Mouse (Mus musculus) lung, embryonic 14.5 days (tissue): ENCODE results near the gene Rnf185. TPM values are rescaled to one million over a fixed set of nuclear protein-coding genes. Genes with fewer than 3 reads are reported as not detected.
A peak's percentile ranks its signal among the peaks of the same experiment; 100 is the strongest.

Experiments
- ATAC-seq: fragments of 200-750 bp; cut with Nextera tagmentation; 2 replicates; pipeline ENCODE4 v1.8.0; 2017; ENCODE audit warnings: mild to moderate bottlenecking, moderate TSS enrichment, moderate library complexity; ENCODE audit not compliant: insufficient read depth
- DNase-seq: peaks from one replicate; pipeline ENCODE4 v3.0.0-alpha.2; 2015
- H3K27ac ChIP-seq: fragments of 300-500 bp; sonication (generic); 2 replicates; pipeline ENCODE4 v1.5.1; 2014; ENCODE audit warnings: low read depth, mild to moderate bottlenecking, moderate library complexity
- H3K27me3 ChIP-seq: fragments of 300-500 bp; sonication (generic); 2 replicates; pipeline ENCODE4 v1.6.1; 2014; ENCODE audit warnings: low read length, control low read depth; ENCODE audit not compliant: insufficient read depth
- H3K36me3 ChIP-seq: fragments of 300-500 bp; sonication (generic); 2 replicates; pipeline ENCODE4 v1.6.1; 2014; ENCODE audit warnings: control low read depth; ENCODE audit not compliant: insufficient read depth
- H3K4me1 ChIP-seq: fragments of 300-500 bp; sonication (generic); 2 replicates; pipeline ENCODE4 v1.6.1; 2014; ENCODE audit warnings: antibody characterized with exemption, control low read depth; ENCODE audit not compliant: insufficient read depth
- H3K4me2 ChIP-seq: fragments of 300-500 bp; sonication (generic); 2 replicates; pipeline ENCODE4 v1.6.1; 2014; ENCODE audit warnings: mild to moderate bottlenecking
- H3K4me3 ChIP-seq: fragments of 300-500 bp; sonication (generic); 2 replicates; pipeline ENCODE4 v1.5.1; 2014; ENCODE audit warnings: low read depth, low read length
- H3K9ac ChIP-seq: fragments of 300-500 bp; sonication (generic); 2 replicates; pipeline ENCODE4 v1.6.1; 2014
- H3K9me3 ChIP-seq: fragments of 300-500 bp; sonication (generic); 2 replicates; pipeline ENCODE4 v1.6.1; 2016; ENCODE audit warnings: low read depth, low read length, control low read depth
- CTCF ChIP-seq: IDR thresholded peaks from 2 replicates; pipeline ENCODE4 v1.5.1; 2016; ENCODE audit warnings: antibody characterized with exemption, low read depth
- WGBS: fragments of 180-500 bp; shearing (Covaris S2); extraction: QIAGEN DNeasy Blood & Tissue Kit; methylation state at CpG from one replicate; pipeline ENCODE4 v1.1.7; 2014; 5-methylcytosine and 5-hydroxymethylcytosine counted together
- polyA plus RNA-seq: library from polyadenylated mRNA; unstranded; fragments of >200 nt; fragmentation: Nextera tagmentation; extraction: Ambion mirVana; gene quantifications from 2 replicates; pipeline ENCODE4 v1.2.1, GENCODE M21; 2014

Gene Rnf185
- 37.9 and 40.7 TPM in 2 replicates for polyA plus RNA-seq

DNA sequence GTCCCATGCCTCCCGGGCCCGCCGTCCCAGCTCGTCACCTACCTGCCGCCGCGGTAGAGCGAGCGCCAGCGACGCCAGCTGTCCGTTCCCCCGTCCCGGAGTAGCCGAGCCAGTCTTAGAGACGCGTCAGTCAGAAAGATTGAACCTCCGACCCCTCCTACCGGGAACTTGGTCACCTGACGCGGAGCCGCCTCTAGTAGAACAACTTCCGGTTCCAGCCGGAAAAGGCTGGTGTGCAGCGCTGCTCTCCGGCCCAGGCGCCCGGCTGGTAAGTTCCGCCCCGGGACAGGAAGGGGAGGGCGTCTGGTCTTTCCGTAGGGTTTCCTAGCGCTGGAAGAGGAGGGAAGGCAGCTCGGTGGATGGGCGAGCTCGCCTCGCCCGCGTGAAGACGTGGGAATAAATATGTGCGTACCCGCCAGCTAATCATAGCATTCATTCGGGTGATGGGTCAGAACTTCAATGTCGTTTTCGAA, at the start of gene Rnf185:
Gene Rnf185, minus strand, starts transcription at position 197 of the 473 bp plus-strand sequence.
- WGBS: under 1% methylated on average over 45 of the region's 45 CpGs
- TF ChIP-seq CTCF: no peak; the same call in 1 of the 2 replicates
- peak within 1 kb of the TSS; percentile 86 for H3K4me3 ChIP-seq
- H3K36me3 ChIP-seq: peaks cover 3% of the 10 kb centered on the region; the same call in 1 of the 2 replicates
- H3K4me2 ChIP-seq: peak within 1 kb of the TSS; percentile 93
- peak within 1 kb of the TSS; percentile 87 for H3K9ac ChIP-seq
- ATAC-seq (peak; percentile 98), DNase-seq (peak; percentile 98)
- peak within 1 kb of the TSS; percentile 95 for H3K27ac ChIP-seq
- H3K4me1 ChIP-seq: no peaks in the 10 kb centered on the region
- H3K27me3 ChIP-seq: no peaks in the 10 kb centered on the region
- no peaks in the 10 kb centered on the region for H3K9me3 ChIP-seq

GRCm38 (mm10) chr11:3497296-3497695, 45.1 kb upstream of the Rnf185 start:
- no peaks in the 10 kb centered on the region for H3K27me3 ChIP-seq
- H3K4me2 ChIP-seq: no peak overlapping the region
- no peaks in the 10 kb centered on the region for H3K4me1 ChIP-seq
- ATAC-seq: no peak
- H3K9me3 ChIP-seq: no peaks in the 10 kb centered on the region
- TF ChIP-seq CTCF: no peak
- H3K9ac ChIP-seq: no peak overlapping the region
- no peaks in the 10 kb centered on the region for H3K36me3 ChIP-seq
- WGBS: 93% methylated on average over 1 of the region's 1 CpGs
- H3K4me3 ChIP-seq: no peak overlapping the region
- 0 out of 2 replicates have a peak overlapping the region, but pooled peaks have one; percentile 1 for H3K27ac ChIP-seq
- no peak for DNase-seq

GRCm38 (mm10) chr11:3496756-3497155, 44.6 kb upstream of the Rnf185 start:
- no peak for TF ChIP-seq CTCF
- 45% methylated on average over 5 of the region's 5 CpGs for WGBS
- peak overlapping the region; percentile 1; the same call in 1 of the 2 replicates for H3K27ac ChIP-seq
- no peaks in the 10 kb centered on the region for H3K36me3 ChIP-seq
- H3K4me2 ChIP-seq: no peak overlapping the region
- ATAC-seq (peak; percentile 49), DNase-seq (peak; percentile 56)
- H3K9ac ChIP-seq: no peak overlapping the region
- no peaks in the 10 kb centered on the region for H3K9me3 ChIP-seq
- H3K27me3 ChIP-seq: no peaks in the 10 kb centered on the region
- H3K4me3 ChIP-seq: no peak overlapping the region
- H3K4me1 ChIP-seq: no peaks in the 10 kb centered on the region

- H3K27me3 ChIP-seq: no peaks in the 10 kb centered on the region
- no peaks in the 10 kb centered on the region for H3K36me3 ChIP-seq
- ATAC-seq: no peak
- TF ChIP-seq CTCF: no peak
- no peak overlapping the region for H3K9ac ChIP-seq
- H3K27ac ChIP-seq: no peak overlapping the region
- H3K4me2 ChIP-seq: no peak overlapping the region
- no peak overlapping the region for H3K4me3 ChIP-seq
- H3K9me3 ChIP-seq: no peaks in the 10 kb centered on the region
- WGBS: 80% methylated on average over 14 of the region's 14 CpGs
- DNase-seq: no peak
- no peaks in the 10 kb centered on the region for H3K4me1 ChIP-seq
These were observed 43.3 kb upstream of the Rnf185 start for GRCm38 (mm10) chr11:3495496-3495895.

DNA sequence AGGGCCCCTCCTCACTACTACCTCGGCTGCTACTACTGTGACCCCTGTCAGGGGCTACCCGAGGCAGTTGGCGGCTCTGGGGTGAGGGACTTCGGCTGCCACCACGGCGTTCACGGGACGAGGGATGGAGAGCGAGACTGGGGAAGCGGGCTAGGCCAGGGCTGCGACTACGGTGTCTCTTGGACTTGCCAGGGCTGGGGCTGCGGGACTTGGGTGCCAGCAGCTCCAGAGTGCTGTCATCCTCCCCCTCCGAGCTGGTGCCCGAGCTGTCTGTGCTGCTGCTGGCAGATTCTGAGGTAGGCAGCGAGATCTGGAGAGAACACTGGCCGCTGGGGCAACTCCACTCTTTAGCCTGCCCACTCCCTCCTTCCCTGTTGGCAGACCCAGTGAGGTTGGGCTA, 42.7 kb upstream of the Rnf185 start:
- no peak for TF ChIP-seq CTCF
- H3K9ac ChIP-seq: no peak overlapping the region
- H3K4me1 ChIP-seq: no peaks in the 10 kb centered on the region; the same call in 1 of the 2 replicates
- DNase-seq (no peak), ATAC-seq (no peak)
- no peak overlapping the region for H3K4me2 ChIP-seq
- no peaks in the 10 kb centered on the region for H3K27me3 ChIP-seq
- no peaks in the 10 kb centered on the region for H3K9me3 ChIP-seq
- 64% methylated on average over 17 of the region's 17 CpGs for WGBS
- H3K36me3 ChIP-seq: no peaks in the 10 kb centered on the region
- no peak overlapping the region for H3K27ac ChIP-seq
- no peak overlapping the region for H3K4me3 ChIP-seq

DNA sequence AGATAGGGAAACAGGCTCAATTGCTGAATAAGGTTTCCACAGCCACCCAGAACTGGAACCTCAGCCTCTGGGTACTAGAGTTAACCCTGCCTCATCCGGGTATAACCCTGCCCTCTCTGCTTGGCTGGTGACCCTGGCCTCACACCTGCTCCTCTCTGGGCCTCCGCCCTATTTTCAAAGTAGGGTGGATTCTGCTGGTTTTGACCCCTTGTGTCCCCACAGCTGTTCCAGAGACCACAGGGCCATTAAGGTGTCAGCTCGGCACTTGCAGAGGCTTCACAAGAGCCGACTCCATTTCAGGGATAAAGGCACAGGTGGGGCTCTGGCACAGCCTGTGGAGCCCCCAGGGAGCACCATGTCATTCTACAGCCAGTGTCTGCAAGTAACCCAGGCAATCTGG, 40.6 kb upstream of the Rnf185 start:
- no peak for DNase-seq

GRCm38 (mm10) chr11:3489036-3489435, 36.9 kb upstream of the Rnf185 start:
- WGBS: 43% methylated on average over 5 of the region's 5 CpGs
- ATAC-seq: no peak

More for the DNA sequence above, 40.6 kb upstream of the Rnf185 start:
- no peak for ATAC-seq
- Histone ChIP-seq H3K4me3 (no peak overlapping the region), H3K9me3 (no peaks in the 10 kb centered on the region), H3K4me2 (no peak overlapping the region), H3K4me1 (no peaks in the 10 kb centered on the region; the same call in 1 of the 2 replicates), H3K9ac (no peak overlapping the region), H3K27me3 (no peaks in the 10 kb centered on the region), H3K27ac (no peak overlapping the region), H3K36me3 (no peaks in the 10 kb centered on the region)
- 49% methylated on average over 4 of the region's 4 CpGs for WGBS
- TF ChIP-seq CTCF: no peak

More at GRCm38 (mm10) chr11:3489036-3489435, 36.9 kb upstream of the Rnf185 start:
- H3K4me3 ChIP-seq: no peak overlapping the region
- no peak overlapping the region for H3K9ac ChIP-seq
- no peak for DNase-seq
- no peak overlapping the region for H3K4me2 ChIP-seq
- no peaks in the 10 kb centered on the region for H3K27me3 ChIP-seq
- H3K9me3 ChIP-seq: no peaks in the 10 kb centered on the region
- TF ChIP-seq CTCF: no peak
- no peak overlapping the region for H3K27ac ChIP-seq
- H3K36me3 ChIP-seq: no peaks in the 10 kb centered on the region
- no peaks in the 10 kb centered on the region; the same call in 1 of the 2 replicates for H3K4me1 ChIP-seq
